In the genomic region with DNA sequence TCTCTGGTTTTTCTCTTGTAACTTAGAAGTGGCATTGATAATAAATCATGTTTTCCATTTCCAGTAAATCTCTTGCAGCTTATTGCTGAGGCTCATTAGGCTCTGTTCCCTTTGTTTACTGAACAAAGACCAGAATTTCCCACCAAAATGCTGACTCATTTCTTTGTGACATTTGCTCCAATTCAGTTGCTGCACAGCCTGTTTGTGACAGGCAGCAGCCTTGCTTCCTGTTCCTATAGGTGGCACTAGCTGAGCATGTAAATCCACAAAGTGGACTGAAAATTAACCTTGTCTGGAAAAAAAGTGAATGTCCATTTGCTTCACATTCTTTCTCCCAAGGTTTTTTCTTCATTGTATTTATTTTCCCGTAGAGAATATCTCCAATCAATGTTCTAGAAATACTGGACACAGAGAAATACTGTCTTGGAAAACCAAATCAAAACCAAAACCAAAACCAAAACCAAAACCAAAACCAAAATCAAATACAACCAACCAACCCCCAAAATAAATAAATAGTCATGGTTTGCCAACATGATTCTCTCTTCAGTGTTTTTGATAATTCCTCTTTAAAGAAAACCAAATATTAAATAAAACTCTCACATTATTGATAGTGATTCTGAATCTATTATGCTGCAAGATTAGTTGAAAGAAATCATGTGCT, we compare ENCODE assay signal across 9 mouse cellular contexts. TPM values are rescaled to one million over a fixed set of nuclear protein-coding genes. Genes with fewer than 3 reads are reported as not detected.
A peak's percentile ranks its signal among the peaks of the same experiment; 100 is the strongest.
DNase-seq lines count a peak whose midpoint lies in the region; ATAC-seq lines count a peak whose summit lies in the region.
"Had no signal": no experiment of that assay in that cellular context is flagged by ENCODE, and none has a peak within 500 bp of the region (broad histone marks: within the 10 kb centered on the region; RNA-seq: fewer than 3 reads in every experiment).

No protein-coding gene starts in this region.

- H3K9me3 ChIP-seq in hindbrain, embryonic 11.5 days (ENCODE audit: control insufficient read depth, low read length) = no peaks in the 10 kb centered on the region
- no peaks in the 10 kb centered on the region for H3K9me3 ChIP-seq in hindbrain, embryonic 12.5 days (replicated peaks)
- H3K9me3 ChIP-seq in midbrain, embryonic 15.5 days = no peaks in the 10 kb centered on the region
- H3K9me3 ChIP-seq: embryonic facial prominence, embryonic 13.5 days had no signal

- no peak overlapping the region for H3K4me2 ChIP-seq in hindbrain, embryonic 11.5 days (replicated peaks; ENCODE audit: low read depth, low read length)
- H3K4me2 ChIP-seq in hindbrain, embryonic 12.5 days (replicated peaks) = no peak overlapping the region
- no peak overlapping the region for H3K4me2 ChIP-seq in midbrain, embryonic 15.5 days
- H3K4me2 ChIP-seq: embryonic facial prominence, embryonic 13.5 days had no signal

- H3K4me1 ChIP-seq in hindbrain, embryonic 11.5 days (replicated peaks; ENCODE audit: control insufficient read depth, insufficient read depth, low read length) = no peaks in the 10 kb centered on the region
- H3K4me1 ChIP-seq in hindbrain, embryonic 12.5 days = no peaks in the 10 kb centered on the region
- H3K4me1 ChIP-seq in midbrain, embryonic 15.5 days = no peaks in the 10 kb centered on the region
- H3K4me1 ChIP-seq: embryonic facial prominence, embryonic 13.5 days had no signal

- 70% methylated on average over 1 of the region's 1 CpGs for WGBS in hindbrain, embryonic 11.5 days
- WGBS in hindbrain, embryonic 12.5 days = 63% methylated on average over 1 of the region's 1 CpGs
- 57% methylated on average over 1 of the region's 1 CpGs for WGBS in midbrain, embryonic 15.5 days

- H3K27me3 ChIP-seq in hindbrain, embryonic 11.5 days (ENCODE audit: control insufficient read depth, insufficient read depth, low read length) = no peaks in the 10 kb centered on the region
- H3K27me3 ChIP-seq in hindbrain, embryonic 12.5 days = no peaks in the 10 kb centered on the region
- H3K27me3 ChIP-seq in midbrain, embryonic 15.5 days (replicated peaks) = no peaks in the 10 kb centered on the region
- H3K27me3 ChIP-seq: embryonic facial prominence, embryonic 13.5 days had no signal

- H3K27ac ChIP-seq in hindbrain, embryonic 11.5 days (ENCODE audit: low read depth, low read length) = no peak overlapping the region
- H3K27ac ChIP-seq in hindbrain, embryonic 12.5 days = no peak overlapping the region
- peak overlapping the region; percentile 38; the same call in 1 of the 2 replicates for H3K27ac ChIP-seq in midbrain, embryonic 15.5 days
- H3K27ac ChIP-seq: embryonic facial prominence, embryonic 13.5 days had no signal

- H3K36me3 ChIP-seq in hindbrain, embryonic 11.5 days (ENCODE audit: control insufficient read depth, insufficient read depth, low read length) = no peaks in the 10 kb centered on the region
- no peaks in the 10 kb centered on the region for H3K36me3 ChIP-seq in hindbrain, embryonic 12.5 days
- no peaks in the 10 kb centered on the region for H3K36me3 ChIP-seq in midbrain, embryonic 15.5 days (replicated peaks)
- H3K36me3 ChIP-seq: embryonic facial prominence, embryonic 13.5 days had no signal

- H3K4me3 ChIP-seq in hindbrain, embryonic 11.5 days (ENCODE audit: low read depth, low read length) = no peak overlapping the region
- no peak overlapping the region for H3K4me3 ChIP-seq in hindbrain, embryonic 12.5 days
- no peak overlapping the region for H3K4me3 ChIP-seq in midbrain, embryonic 15.5 days
- H3K4me3 ChIP-seq: embryonic facial prominence, embryonic 13.5 days had no signal

- H3K9ac ChIP-seq in hindbrain, embryonic 11.5 days (ENCODE audit: low read depth, low read length) = no peak overlapping the region
- H3K9ac ChIP-seq in hindbrain, embryonic 12.5 days = no peak overlapping the region
- no peak overlapping the region for H3K9ac ChIP-seq in midbrain, embryonic 15.5 days
- H3K9ac ChIP-seq: embryonic facial prominence, embryonic 13.5 days had no signal

- ATAC-seq in hindbrain, embryonic 11.5 days (ENCODE audit: low FRiP score) = no peak
- no peak for ATAC-seq in hindbrain, embryonic 12.5 days (ENCODE audit: low FRiP score)
- ATAC-seq in inflammation-experienced regulatory T-cells, adult 6 months = peak; percentile 83
- ATAC-seq in midbrain, embryonic 15.5 days (replicated peaks) = peak; percentile 71

- DNase-seq in hindbrain, embryonic 11.5 days (ENCODE audit: low spot score) = peak; percentile 39
- peak; percentile 30 for DNase-seq in urinary bladder, postnatal 14 days (ENCODE audit: low spot score)
- no peak for DNase-seq in urinary bladder, postnatal 10 days (ENCODE audit: low spot score)
- DNase-seq in cerebellum, adult 9-11 months = peak; percentile 5
- no peak for DNase-seq in spleen, postnatal 14 days (ENCODE audit: low spot score in 2 of 2)

RNA-seq across cellular contexts. Expression of a gene that starts 30.3 kb away (rescaled TPM):
- 189 and 215 TPM in 2 replicates for polyA plus RNA-seq in hindbrain, embryonic 11.5 days (2014; fragmentation: Nextera tagmentation; extraction: Ambion mirVana)
- polyA plus RNA-seq in hindbrain, embryonic 12.5 days (2016; fragmentation: Nextera tagmentation; extraction: Ambion mirVana) = 185 and 190 TPM in 2 replicates
- 100 to 1,000 TPM; 360 to 469 (median 363) TPM for polyA plus RNA-seq in inflammation-experienced regulatory T-cells, adult 6 months (2017; shearing (Covaris generic))
- 184 TPM in 2 replicates for polyA plus RNA-seq in midbrain, embryonic 15.5 days (2015; fragmentation: Nextera tagmentation; extraction: Ambion mirVana)

RNA-seq across cellular contexts. Expression of a gene that starts 51.6 kb away (rescaled TPM):
- polyA plus RNA-seq in hindbrain, embryonic 11.5 days (2014; fragmentation: Nextera tagmentation; extraction: Ambion mirVana) = 0.34 and 0.38 TPM in 2 replicates
- not detected in 2 replicates for polyA plus RNA-seq in hindbrain, embryonic 12.5 days (2016; fragmentation: Nextera tagmentation; extraction: Ambion mirVana)
- polyA plus RNA-seq in inflammation-experienced regulatory T-cells, adult 6 months (2017; shearing (Covaris generic)) = not detected
- polyA plus RNA-seq in midbrain, embryonic 15.5 days (2015; fragmentation: Nextera tagmentation; extraction: Ambion mirVana) = not detected in 2 replicates

Comparison
In these comparisons a context has a peak if more than half of its experiments do, and no peak if none do; other contexts are left out.
1. DNase-seq: peak in hindbrain, embryonic 11.5 days (single experiment), urinary bladder, postnatal 14 days (single experiment) and cerebellum, adult 9-11 months (single experiment); none in urinary bladder, postnatal 10 days (single experiment) and spleen, postnatal 14 days (0 of 2).
2. ATAC-seq: peak in inflammation-experienced regulatory T-cells, adult 6 months (single experiment) and midbrain, embryonic 15.5 days (single experiment); none in hindbrain, embryonic 11.5 days (single experiment) and hindbrain, embryonic 12.5 days (single experiment).